Mouse (Mus musculus) kidney, adult 2 months (tissue): Measurements from ENCODE around the gene Slc38a1.

ENCODE experiments used
- CTCF ChIP-seq: fragments of 200-500 bp; conservative IDR thresholded peaks from 2 replicates; pipeline ENCODE4 v1.5.1; 2011; ENCODE audit warnings: low read depth, mild to moderate bottlenecking, control low read depth, low read length, moderate library complexity, mixed read lengths; ENCODE audit not compliant: insufficient read depth, insufficient read length
- POLR2A ChIP-seq: fragments of 200-500 bp; IDR thresholded peaks from one replicate; pipeline ENCODE4 v1.6.1; 2011; ENCODE audit warnings: low read depth, low read length, control low read depth

- TF ChIP-seq CTCF = no peak
- no peak for TF ChIP-seq POLR2A
These were observed 54.7 kb downstream of the Slc38a1 start for GRCm38 (mm10) chr15:96587998-96588397.
